Mouse (Mus musculus): ENCODE results near the gene Nfia.
A peak's percentile ranks its signal among the peaks of the same experiment; 100 is the strongest.

The Nfia gene

DNA sequence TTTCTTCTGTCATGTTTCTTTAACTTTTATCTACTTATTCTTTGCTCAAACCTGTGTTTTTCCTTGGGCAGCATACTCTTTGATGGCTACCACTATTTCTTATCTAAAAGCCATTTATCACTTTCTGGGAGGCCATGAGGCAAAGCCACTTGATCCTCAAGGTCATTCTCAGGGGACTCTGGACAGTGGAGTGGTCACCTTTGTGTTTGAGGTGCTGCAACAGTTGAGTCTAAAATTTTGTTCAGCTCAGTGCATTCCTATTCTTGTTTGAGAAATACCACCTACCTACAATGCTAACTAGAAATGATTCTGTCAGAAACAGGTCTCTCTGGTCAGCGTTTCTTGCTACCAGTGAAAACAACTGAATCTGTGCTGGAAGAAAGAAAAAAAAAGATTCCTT is 288.1 kb downstream of the Nfia start:
- DNase-seq (ENCODE audit: low read depth): no peak

- peak; percentile 26 for DNase-seq (ENCODE audit: low read depth)
Measured at GRCm38 (mm10) chr4:98061086-98061485, 288.6 kb downstream of the Nfia start.

DNA sequence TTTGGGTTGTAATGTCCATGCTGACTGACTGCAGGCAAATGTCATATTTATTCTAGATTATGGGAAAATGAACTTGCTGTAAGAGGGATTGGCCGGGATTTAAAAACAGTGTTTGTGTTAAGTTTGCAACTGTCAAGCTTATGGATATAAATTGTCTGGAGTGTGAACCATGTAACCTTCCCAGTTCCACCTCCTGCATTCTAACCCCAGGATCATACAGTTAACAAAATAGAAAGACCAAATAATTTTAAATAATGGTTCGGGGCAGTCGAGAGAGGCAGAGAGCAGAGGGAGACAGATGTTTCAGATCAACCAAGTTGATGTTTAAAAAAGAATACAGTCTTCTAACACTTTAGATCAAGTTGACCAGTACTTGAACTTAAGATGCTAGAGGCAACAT is 290.7 kb downstream of the Nfia start:
- DNase-seq (ENCODE audit: low read depth): no peak

GRCm38 (mm10) chr4:98076106-98076505 is 303.6 kb downstream of the Nfia start:
- no peak for DNase-seq (ENCODE audit: low read depth)

GRCm38 (mm10) chr4:98076624-98077023 is 304.1 kb downstream of the Nfia start:
- no peak for DNase-seq (ENCODE audit: low read depth)

DNA sequence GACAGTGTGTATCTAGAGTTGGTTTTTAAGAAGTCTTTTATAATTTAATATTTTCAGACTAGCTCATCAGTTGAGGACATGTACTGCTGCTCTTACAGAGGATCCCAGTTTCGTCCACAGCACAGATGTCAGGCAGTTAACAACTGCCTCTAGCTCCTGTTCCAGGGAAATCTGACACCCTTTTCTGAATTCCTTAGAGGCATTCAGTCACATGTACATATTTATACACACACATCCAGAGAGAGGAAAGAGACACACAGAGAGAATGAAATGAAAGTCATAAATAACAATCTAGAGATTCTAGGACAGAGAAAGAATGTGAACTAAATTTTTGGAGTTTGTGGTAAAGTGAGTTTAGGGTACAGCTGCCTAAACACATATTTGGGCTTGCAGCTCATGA is 308.1 kb downstream of the Nfia start:
- DNase-seq (ENCODE audit: low read depth): no peak

GRCm38 (mm10) chr4:98081962-98082361 is 309.4 kb downstream of the Nfia start:
- DNase-seq (ENCODE audit: low read depth): no peak

- no peak for DNase-seq (ENCODE audit: low read depth)
Measured at GRCm38 (mm10) chr4:98082512-98082911, 310.0 kb downstream of the Nfia start.

GRCm38 (mm10) chr4:98085060-98085459 is 312.5 kb downstream of the Nfia start:
- no peak for DNase-seq (ENCODE audit: low read depth)

DNA sequence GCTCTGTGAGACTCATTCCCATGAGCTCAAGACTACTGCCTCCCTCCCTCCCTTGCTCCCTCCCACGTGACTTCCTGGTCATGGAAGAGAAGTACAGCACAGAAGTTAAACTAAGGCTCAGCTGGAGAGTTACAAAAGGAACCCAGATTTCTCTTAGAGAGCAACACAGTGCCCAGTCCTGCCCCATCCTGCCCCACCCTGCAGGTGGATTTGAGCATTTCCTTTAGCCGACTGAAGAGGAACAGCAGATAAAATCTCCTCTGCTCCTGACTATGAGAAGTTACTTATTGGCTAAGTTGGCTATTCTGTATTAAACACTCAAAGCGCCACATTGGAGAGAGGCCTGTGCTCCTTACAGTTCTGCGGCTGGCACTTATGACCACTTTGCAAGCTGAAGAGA is 314.4 kb downstream of the Nfia start:
- DNase-seq (ENCODE audit: low read depth): no peak

GRCm38 (mm10) chr4:98089985-98090384 is 317.5 kb downstream of the Nfia start:
- DNase-seq (ENCODE audit: low read depth): no peak

DNA sequence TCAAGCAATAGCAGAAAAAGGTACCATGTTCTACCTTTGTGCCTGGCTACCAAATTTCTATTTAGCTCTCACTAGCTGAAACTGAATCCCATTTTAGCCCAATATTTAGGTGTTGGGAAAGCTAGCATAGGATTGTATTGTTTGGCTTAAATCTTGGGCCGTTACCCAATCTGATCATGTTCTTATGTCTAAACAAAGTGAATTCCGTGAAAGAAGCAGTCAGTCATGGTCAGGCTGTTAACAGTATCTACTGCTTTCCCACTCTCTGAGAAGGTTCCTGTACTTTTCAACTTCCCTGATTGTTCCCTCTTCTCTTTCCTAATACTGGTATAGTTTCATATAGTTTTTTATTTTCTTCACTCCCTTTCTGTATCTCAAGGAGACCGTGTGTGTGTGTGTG is 318.1 kb downstream of the Nfia start:
- no peak for DNase-seq (ENCODE audit: low read depth)

DNA sequence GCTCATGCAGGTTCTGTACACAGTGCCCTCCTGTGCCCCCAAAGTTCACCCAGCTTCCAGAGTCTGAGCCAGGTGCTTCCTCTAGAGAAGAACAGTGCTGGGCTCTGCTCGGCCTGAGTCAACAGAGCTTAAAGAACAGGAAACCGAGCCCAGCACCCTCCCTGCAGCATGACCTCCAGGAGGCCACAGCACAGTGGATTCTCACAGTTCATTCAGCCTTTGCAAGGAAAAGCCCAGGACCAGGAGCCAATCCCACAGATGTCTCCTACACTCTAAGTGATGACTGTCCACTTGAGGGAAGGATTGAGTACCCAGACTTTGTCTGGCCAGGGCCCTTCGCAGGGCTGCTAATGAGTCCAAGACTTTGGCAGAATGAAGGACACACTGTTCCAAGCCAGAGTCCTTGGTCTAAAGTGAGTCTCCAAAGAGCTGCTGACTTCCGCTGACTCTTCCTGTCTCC is 318.9 kb downstream of the Nfia start:
- peak; percentile 72 for DNase-seq (ENCODE audit: low read depth)

GRCm38 (mm10) chr4:98091901-98092472 is 319.5 kb downstream of the Nfia start:
- DNase-seq (ENCODE audit: low read depth): no peak

- DNase-seq (ENCODE audit: low read depth): no peak
Measured at GRCm38 (mm10) chr4:98094112-98094805, 321.7 kb downstream of the Nfia start.

DNA sequence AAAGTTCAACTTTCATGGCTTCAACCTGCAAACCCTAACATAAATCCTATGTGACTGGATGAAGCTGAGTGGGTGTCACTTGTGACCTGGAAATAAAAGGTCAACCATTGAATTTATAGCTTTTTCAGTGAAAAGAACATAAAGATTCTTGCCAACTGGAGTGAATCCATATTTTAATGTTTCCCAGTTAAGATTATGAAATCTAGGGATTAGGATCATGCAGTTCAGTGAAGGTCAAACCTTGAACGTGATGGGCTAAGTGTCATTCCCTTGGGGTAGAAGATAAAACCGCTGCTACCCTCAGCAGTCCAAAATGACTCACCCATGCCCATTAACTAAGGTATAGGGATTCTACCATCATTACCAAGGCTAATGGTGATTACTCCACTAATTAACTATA is 322.5 kb downstream of the Nfia start:
- no peak for DNase-seq (ENCODE audit: low read depth)

DNA sequence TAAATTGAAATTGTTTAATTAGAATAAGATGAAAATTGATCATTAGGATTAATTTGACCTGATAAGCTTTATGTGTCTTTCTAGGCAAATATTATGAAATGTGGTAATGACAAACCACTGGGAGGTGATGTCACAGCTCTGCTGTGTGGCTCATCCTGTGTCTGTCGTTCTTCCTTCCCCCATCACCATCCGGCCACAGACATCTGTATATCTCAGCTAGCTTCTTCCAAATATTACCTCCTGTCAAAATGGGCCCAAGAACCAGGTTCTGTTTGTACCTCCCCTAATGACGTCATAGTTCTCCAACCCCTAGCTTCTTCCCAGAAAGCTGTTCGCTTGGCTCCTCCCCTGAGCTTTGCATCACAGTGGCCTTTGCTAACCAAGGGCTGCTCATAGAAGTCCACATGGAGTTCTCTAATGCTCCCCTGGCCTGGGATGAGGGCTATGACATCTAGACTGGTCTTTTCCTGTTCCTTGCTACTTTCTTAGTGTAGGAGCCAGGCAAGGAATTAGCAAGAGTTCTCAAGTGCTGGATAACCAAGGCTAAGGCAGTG is 324.6 kb downstream of the Nfia start:
- DNase-seq (ENCODE audit: low read depth): no peak

- no peak for DNase-seq (ENCODE audit: low read depth)
Measured at GRCm38 (mm10) chr4:98098663-98099062, 326.1 kb downstream of the Nfia start.

GRCm38 (mm10) chr4:98099433-98099832 is 326.9 kb downstream of the Nfia start:
- DNase-seq (ENCODE audit: low read depth): no peak

DNA sequence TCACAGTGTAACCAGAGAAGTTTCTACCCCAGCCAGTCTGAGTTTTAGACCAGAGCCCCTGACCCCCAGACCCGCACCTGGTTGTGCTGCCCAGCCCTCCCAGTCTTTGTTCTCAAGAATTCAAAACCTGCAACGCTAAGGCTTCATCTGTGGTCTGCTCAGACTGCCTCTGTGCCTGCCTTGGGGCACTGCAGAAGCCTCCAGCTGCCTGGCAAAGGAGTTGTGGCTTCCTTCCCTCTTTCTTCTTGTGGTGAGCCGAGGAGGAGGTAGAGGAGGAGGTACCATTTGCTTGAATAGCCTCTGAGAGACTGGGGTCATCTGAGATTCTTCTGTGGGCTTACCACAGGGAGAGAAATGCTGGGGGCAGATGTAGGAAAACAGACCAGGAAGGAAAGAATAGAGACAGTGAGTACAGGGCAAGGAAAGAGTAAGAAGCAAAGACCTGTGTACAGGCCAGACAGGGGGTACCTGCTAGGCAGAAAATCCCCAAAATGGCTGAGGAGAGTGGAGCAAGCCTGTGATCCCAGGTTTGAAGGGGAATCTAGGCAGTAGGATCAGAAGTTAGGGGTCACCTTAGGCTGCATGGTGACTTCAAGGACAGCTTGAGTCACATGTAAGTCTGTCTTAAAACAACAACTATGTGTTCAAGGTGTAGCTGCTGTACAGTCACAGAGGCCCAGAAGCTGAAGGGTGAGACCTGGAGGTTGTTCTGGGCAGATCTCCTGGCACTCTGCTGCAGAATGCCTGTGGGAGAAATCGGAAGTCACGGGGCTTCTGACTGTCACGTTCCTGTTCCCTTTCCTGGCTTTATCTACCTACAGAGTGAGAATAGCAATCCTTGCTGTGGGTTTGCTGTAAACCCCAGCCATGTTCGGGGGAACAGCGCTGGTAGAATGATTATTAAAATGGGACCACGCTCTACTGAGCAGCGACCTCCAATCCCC is 328.9 kb downstream of the Nfia start:
- no peak for DNase-seq (ENCODE audit: low read depth)

- DNase-seq (ENCODE audit: low read depth): no peak
Measured at GRCm38 (mm10) chr4:98102625-98103336, 330.2 kb downstream of the Nfia start.

GRCm38 (mm10) chr4:98103337-98103666 is 330.8 kb downstream of the Nfia start:
- no peak for DNase-seq (ENCODE audit: low read depth)

Data from fibroblast of lung, adult 2 months (primary cell).